Mouse (Mus musculus): ENCODE measurements around the gene 1700023F06Rik. TPM values are rescaled to one million over a fixed set of nuclear protein-coding genes. Genes with fewer than 3 reads are reported as not detected.

1700023F06Rik gene
- polyA plus RNA-seq, 1 experiment from 2014 or later: 0.38 TPM

- no peak overlapping the region for H3K27ac ChIP-seq (ENCODE audit: low read length)
- no peak overlapping the region for H3K4me2 ChIP-seq (replicated peaks; ENCODE audit: low read depth, low read length)
- WGBS: 40% methylated on average over 2 of the region's 2 CpGs
- TF ChIP-seq CTCF (IDR thresholded peaks at IDR 0.05) (peak; percentile 80), EP300 (IDR thresholded peaks at IDR 0.05) (no peak)
- H3K9ac ChIP-seq (replicated peaks; ENCODE audit: low read depth): no peak overlapping the region
- no peaks in the 10 kb centered on the region for H3K9me3 ChIP-seq (ENCODE audit: low read length)
- ATAC-seq (no peak), DNase-seq (ENCODE audit: low spot score) (peak; percentile 55)
- no peak overlapping the region for H3K4me3 ChIP-seq (ENCODE audit: low read depth, low read length)
- H3K27me3 ChIP-seq (replicated peaks; ENCODE audit: insufficient read depth, low read length): no peaks in the 10 kb centered on the region
- no peaks in the 10 kb centered on the region for H3K4me1 ChIP-seq (ENCODE audit: insufficient read depth, low read depth, low read length)
- no peaks in the 10 kb centered on the region for H3K36me3 ChIP-seq (ENCODE audit: insufficient read depth, low read length)
Observed at GRCm38 (mm10) chr11:103184891-103185290, 23.5 kb downstream of the 1700023F06Rik start.

- no peak for TF ChIP-seq EP300 (IDR thresholded peaks at IDR 0.05)
- no peak for TF ChIP-seq CTCF (IDR thresholded peaks at IDR 0.05)
Observed at GRCm38 (mm10) chr11:103181911-103182310, 26.4 kb downstream of the 1700023F06Rik start.

GRCm38 (mm10) chr11:103181349-103181748, 27.0 kb downstream of the 1700023F06Rik start:
- 61% methylated on average over 9 of the region's 9 CpGs for WGBS

More at GRCm38 (mm10) chr11:103181911-103182310, 26.4 kb downstream of the 1700023F06Rik start:
- H3K4me2 ChIP-seq (replicated peaks; ENCODE audit: low read depth, low read length): no peak overlapping the region
- H3K4me1 ChIP-seq (ENCODE audit: insufficient read depth, low read depth, low read length): no peaks in the 10 kb centered on the region
- WGBS: 69% methylated on average over 3 of the region's 3 CpGs
- DNase-seq (ENCODE audit: low spot score) (no peak), ATAC-seq (no peak)
- no peak overlapping the region for H3K4me3 ChIP-seq (ENCODE audit: low read depth, low read length)
- no peak overlapping the region for H3K27ac ChIP-seq (ENCODE audit: low read length)
- no peaks in the 10 kb centered on the region for H3K27me3 ChIP-seq (replicated peaks; ENCODE audit: insufficient read depth, low read length)
- H3K36me3 ChIP-seq (ENCODE audit: insufficient read depth, low read length): no peaks in the 10 kb centered on the region
- no peaks in the 10 kb centered on the region for H3K9me3 ChIP-seq (ENCODE audit: low read length)
- H3K9ac ChIP-seq (replicated peaks; ENCODE audit: low read depth): no peak overlapping the region

GRCm38 (mm10) chr11:103180426-103180825, 27.9 kb downstream of the 1700023F06Rik start:
- Histone ChIP-seq H3K4me3 (ENCODE audit: low read depth, low read length) (no peak overlapping the region), H3K9me3 (ENCODE audit: low read length) (no peaks in the 10 kb centered on the region), H3K36me3 (ENCODE audit: insufficient read depth, low read length) (no peaks in the 10 kb centered on the region), H3K9ac (replicated peaks; ENCODE audit: low read depth) (no peak overlapping the region), H3K27ac (ENCODE audit: low read length) (no peak overlapping the region), H3K4me1 (ENCODE audit: insufficient read depth, low read depth, low read length) (no peaks in the 10 kb centered on the region), H3K27me3 (replicated peaks; ENCODE audit: insufficient read depth, low read length) (no peaks in the 10 kb centered on the region), H3K4me2 (replicated peaks; ENCODE audit: low read depth, low read length) (no peak overlapping the region)
- ATAC-seq (no peak), DNase-seq (ENCODE audit: low spot score) (no peak)
- WGBS: 70% methylated on average over 1 of the region's 1 CpGs
- TF ChIP-seq EP300 (IDR thresholded peaks at IDR 0.05) (no peak), CTCF (IDR thresholded peaks at IDR 0.05) (no peak)

More at GRCm38 (mm10) chr11:103181349-103181748, 27.0 kb downstream of the 1700023F06Rik start:
- H3K27ac ChIP-seq (ENCODE audit: low read length): no peak overlapping the region
- H3K9me3 ChIP-seq (ENCODE audit: low read length): no peaks in the 10 kb centered on the region
- H3K4me1 ChIP-seq (ENCODE audit: insufficient read depth, low read depth, low read length): no peaks in the 10 kb centered on the region
- no peaks in the 10 kb centered on the region for H3K36me3 ChIP-seq (ENCODE audit: insufficient read depth, low read length)
- DNase-seq (ENCODE audit: low spot score) (no peak), ATAC-seq (no peak)
- no peak overlapping the region for H3K4me3 ChIP-seq (ENCODE audit: low read depth, low read length)
- H3K9ac ChIP-seq (replicated peaks; ENCODE audit: low read depth): no peak overlapping the region
- no peak for TF ChIP-seq EP300 (IDR thresholded peaks at IDR 0.05)
- TF ChIP-seq CTCF (IDR thresholded peaks at IDR 0.05): no peak
- no peak overlapping the region for H3K4me2 ChIP-seq (replicated peaks; ENCODE audit: low read depth, low read length)
- H3K27me3 ChIP-seq (replicated peaks; ENCODE audit: insufficient read depth, low read length): no peaks in the 10 kb centered on the region

- Histone ChIP-seq H3K27ac (ENCODE audit: low read length) (no peak overlapping the region), H3K36me3 (ENCODE audit: insufficient read depth, low read length) (no peaks in the 10 kb centered on the region), H3K4me2 (replicated peaks; ENCODE audit: low read depth, low read length) (no peak overlapping the region), H3K27me3 (replicated peaks; ENCODE audit: insufficient read depth, low read length) (no peaks in the 10 kb centered on the region), H3K9me3 (ENCODE audit: low read length) (no peaks in the 10 kb centered on the region), H3K4me1 (ENCODE audit: insufficient read depth, low read depth, low read length) (no peaks in the 10 kb centered on the region), H3K4me3 (ENCODE audit: low read depth, low read length) (no peak overlapping the region), H3K9ac (replicated peaks; ENCODE audit: low read depth) (no peak overlapping the region)
- 82% methylated on average over 8 of the region's 8 CpGs for WGBS
- ATAC-seq (no peak), DNase-seq (ENCODE audit: low spot score) (no peak)
- TF ChIP-seq EP300 (IDR thresholded peaks at IDR 0.05) (no peak), CTCF (IDR thresholded peaks at IDR 0.05) (no peak)
Observed at GRCm38 (mm10) chr11:103178748-103179147, 29.6 kb downstream of the 1700023F06Rik start.

GRCm38 (mm10) chr11:103177815-103178485, 30.4 kb downstream of the 1700023F06Rik start:
- Histone ChIP-seq H3K9me3 (ENCODE audit: low read length) (no peaks in the 10 kb centered on the region), H3K4me1 (ENCODE audit: insufficient read depth, low read depth, low read length) (no peaks in the 10 kb centered on the region), H3K27me3 (replicated peaks; ENCODE audit: insufficient read depth, low read length) (no peaks in the 10 kb centered on the region), H3K36me3 (ENCODE audit: insufficient read depth, low read length) (no peaks in the 10 kb centered on the region), H3K4me2 (replicated peaks; ENCODE audit: low read depth, low read length) (no peak overlapping the region), H3K9ac (replicated peaks; ENCODE audit: low read depth) (no peak overlapping the region), H3K4me3 (ENCODE audit: low read depth, low read length) (no peak overlapping the region), H3K27ac (ENCODE audit: low read length) (no peak overlapping the region)
- TF ChIP-seq EP300 (IDR thresholded peaks at IDR 0.05) (no peak), CTCF (IDR thresholded peaks at IDR 0.05) (no peak)
- 74% methylated on average over 15 of the region's 15 CpGs for WGBS
- ATAC-seq (peak; percentile 47), DNase-seq (ENCODE audit: low spot score) (peak; percentile 47)

Data from lung, postnatal 0 days (tissue).